9 mouse cellular contexts compared by ENCODE assay signal in the genomic region with DNA sequence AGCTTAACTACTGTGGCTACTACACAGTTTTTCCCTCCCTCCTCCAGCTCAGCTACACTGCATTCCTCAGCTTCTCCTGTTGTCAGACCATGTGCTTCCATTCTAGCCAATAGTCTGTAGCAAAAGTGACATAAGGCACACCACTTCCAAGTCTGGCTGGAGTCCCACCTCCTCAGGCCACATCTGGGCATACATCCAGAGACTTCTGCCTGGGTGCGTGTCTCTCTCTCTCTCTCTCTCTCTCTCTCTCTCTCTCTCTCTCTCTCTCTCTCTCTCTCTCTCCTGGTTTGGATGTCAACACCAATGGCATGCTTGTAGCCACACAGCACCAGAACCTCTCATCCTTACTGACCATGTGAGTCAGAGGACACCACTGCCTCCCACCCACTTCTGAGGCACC. TPM values are rescaled to one million over a fixed set of nuclear protein-coding genes. Genes with fewer than 3 reads are reported as not detected.
DNase-seq lines count a peak whose midpoint lies in the region; ATAC-seq and TF ChIP-seq lines count a peak whose summit lies in the region.
"Had no signal": no experiment of that assay in that cellular context is flagged by ENCODE, and none has a peak within 500 bp of the region (broad histone marks: within the 10 kb centered on the region; RNA-seq: fewer than 3 reads in every experiment).

No protein-coding gene starts in this region.

- WGBS in heart, embryonic 11.5 days (ENCODE audit: insufficient replicate concordance), result 41% methylated on average over 1 of the region's 1 CpGs
- WGBS in lung, embryonic 16.5 days, result 27% methylated on average over 1 of the region's 1 CpGs
- 67% methylated on average over 1 of the region's 1 CpGs for WGBS in midbrain, embryonic 15.5 days

- no peaks in the 10 kb centered on the region for H3K9me3 ChIP-seq in heart, embryonic 11.5 days (replicated peaks; ENCODE audit: control insufficient read depth, low read length)
- peaks cover 2% of the 10 kb centered on the region; the same call in 1 of the 2 replicates for H3K9me3 ChIP-seq in G1E (replicated peaks)
- H3K9me3 ChIP-seq in lung, embryonic 16.5 days (ENCODE audit: control insufficient read depth, low read length), result no peaks in the 10 kb centered on the region
- no peaks in the 10 kb centered on the region for H3K9me3 ChIP-seq in midbrain, embryonic 15.5 days
- H3K9me3 ChIP-seq: embryonic facial prominence, embryonic 12.5 days had no signal

- TF ChIP-seq CTCF in G1E (IDR thresholded peaks at IDR 0.05; ENCODE audit: low read depth, low read length), result no peak
- TF ChIP-seq CTCF in gastrocnemius, adult 2 months (IDR thresholded peaks at IDR 0.05), result no peak

- H3K36me3 ChIP-seq in heart, embryonic 11.5 days (ENCODE audit: control insufficient read depth, insufficient read depth, low read length), result no peaks in the 10 kb centered on the region
- H3K36me3 ChIP-seq in G1E (replicated peaks), result no peaks in the 10 kb centered on the region
- H3K36me3 ChIP-seq in lung, embryonic 16.5 days (ENCODE audit: control insufficient read depth, insufficient read depth, low read length), result no peaks in the 10 kb centered on the region
- no peaks in the 10 kb centered on the region for H3K36me3 ChIP-seq in midbrain, embryonic 15.5 days (replicated peaks)
- H3K36me3 ChIP-seq: embryonic facial prominence, embryonic 12.5 days had no signal

- no peaks in the 10 kb centered on the region for H3K4me1 ChIP-seq in heart, embryonic 11.5 days (ENCODE audit: control insufficient read depth, insufficient read depth, low read length)
- peaks cover 29% of the 10 kb centered on the region for H3K4me1 ChIP-seq in G1E (ENCODE audit: insufficient read depth, low read depth, low read length)
- H3K4me1 ChIP-seq in lung, embryonic 16.5 days (replicated peaks; ENCODE audit: control insufficient read depth, insufficient read depth, low read length), result 0 out of 2 replicates have a peak, but pooled peaks cover 3% of the 10 kb centered on the region
- H3K4me1 ChIP-seq in midbrain, embryonic 15.5 days, result no peaks in the 10 kb centered on the region
- H3K4me1 ChIP-seq: embryonic facial prominence, embryonic 12.5 days had no signal

- intact Hi-C loops in gastrocnemius, adult 2 months (cut with DNase I), result no loop called here

- no peaks in the 10 kb centered on the region for H3K27me3 ChIP-seq in heart, embryonic 11.5 days (ENCODE audit: control insufficient read depth, insufficient read depth, low read length)
- peaks cover 10% of the 10 kb centered on the region; the same call in 1 of the 2 replicates for H3K27me3 ChIP-seq in G1E (ENCODE audit: insufficient read depth, low read length)
- H3K27me3 ChIP-seq in lung, embryonic 16.5 days (ENCODE audit: control insufficient read depth, insufficient read depth, low read depth, low read length), result no peaks in the 10 kb centered on the region
- no peaks in the 10 kb centered on the region for H3K27me3 ChIP-seq in midbrain, embryonic 15.5 days (replicated peaks)
- H3K27me3 ChIP-seq: embryonic facial prominence, embryonic 12.5 days had no signal

- H3K9ac ChIP-seq in heart, embryonic 11.5 days (ENCODE audit: low read depth, low read length), result no peak overlapping the region
- H3K9ac ChIP-seq in lung, embryonic 16.5 days (ENCODE audit: low read length), result no peak overlapping the region
- H3K9ac ChIP-seq in midbrain, embryonic 15.5 days, result no peak overlapping the region
- H3K9ac ChIP-seq: embryonic facial prominence, embryonic 12.5 days had no signal

- ATAC-seq in heart, embryonic 11.5 days (replicated peaks; ENCODE audit: insufficient number of reproducible peaks, low FRiP score, low TSS enrichment), result no peak
- no peak for ATAC-seq in G1E (ENCODE audit: extremely low read depth, insufficient number of reproducible peaks, low FRiP score, poor library complexity, severe bottlenecking)
- ATAC-seq in lung, embryonic 16.5 days (ENCODE audit: low read depth), result peak; percentile 98
- no peak for ATAC-seq in midbrain, embryonic 15.5 days (replicated peaks)

- H3K4me3 ChIP-seq in heart, embryonic 11.5 days (ENCODE audit: low read depth, low read length), result no peak overlapping the region
- no peak overlapping the region for H3K4me3 ChIP-seq in G1E (ENCODE audit: low read depth, low read length)
- H3K4me3 ChIP-seq in gastrocnemius, adult 2 months, result no peak overlapping the region
- no peak overlapping the region for H3K4me3 ChIP-seq in lung, embryonic 16.5 days (ENCODE audit: low read length)
- no peak overlapping the region for H3K4me3 ChIP-seq in midbrain, embryonic 15.5 days
- H3K4me3 ChIP-seq: embryonic facial prominence, embryonic 12.5 days had no signal

- H3K4me2 ChIP-seq in heart, embryonic 11.5 days, result no peak overlapping the region
- H3K4me2 ChIP-seq in lung, embryonic 16.5 days (ENCODE audit: low read depth, low read length), result no peak overlapping the region
- no peak overlapping the region for H3K4me2 ChIP-seq in midbrain, embryonic 15.5 days
- H3K4me2 ChIP-seq: embryonic facial prominence, embryonic 12.5 days had no signal

- no peak overlapping the region for H3K27ac ChIP-seq in heart, embryonic 11.5 days (ENCODE audit: low read depth, low read length)
- no peak overlapping the region for H3K27ac ChIP-seq in gastrocnemius, adult 2 months
- no peak overlapping the region for H3K27ac ChIP-seq in lung, embryonic 16.5 days (ENCODE audit: low read length)
- H3K27ac ChIP-seq in midbrain, embryonic 15.5 days, result no peak overlapping the region
- H3K27ac ChIP-seq: embryonic facial prominence, embryonic 12.5 days had no signal

- peak; percentile 75 to 77 for DNase-seq in heart, adult 18-20 months
- DNase-seq in G1E (ENCODE audit: low spot score), result peak; percentile 3
- DNase-seq in gastrocnemius, adult 2 months, result peak; percentile 50
- no peak for DNase-seq in embryo, embryonic 10.5 days (ENCODE audit: low spot score)
- no peak for DNase-seq in cerebellum, adult 11-12 months

RNA-seq across cellular contexts. Expression of a gene that starts 55.6 kb away (rescaled TPM):
- 1 to 10 TPM; 6.4 to 8.6 TPM for total RNA-seq in heart, adult 18-20 months (2021)
- polyA plus RNA-seq in heart, embryonic 11.5 days (2014; fragmentation: Nextera tagmentation; extraction: Ambion mirVana), result 14.9 and 15.6 TPM in 2 replicates
- 104 and 115 TPM in 2 replicates for total RNA-seq in G1E (2014; fragmentation: Nextera tagmentation)
- total RNA-seq in G1E (2017), result 46.5 and 47.9 TPM in 2 replicates
- polyA plus RNA-seq in G1E (2012), result 36.3 and 42.3 TPM in 2 replicates
- total RNA-seq in gastrocnemius, adult 2 months (2021), result 1 to 10 TPM; 6.2 to 6.5 TPM
- 5.0 and 7.4 TPM in 2 replicates for polyA plus RNA-seq in lung, embryonic 16.5 days (2015; fragmentation: Nextera tagmentation; extraction: Ambion mirVana)
- polyA plus RNA-seq in midbrain, embryonic 15.5 days (2015; fragmentation: Nextera tagmentation; extraction: Ambion mirVana), result 3.7 and 4.1 TPM in 2 replicates

Comparison
In these comparisons a context has a peak if more than half of its experiments do, and no peak if none do; other contexts are left out.
1. DNase-seq: peak in heart, adult 18-20 months (2 of 2), G1E (single experiment) and gastrocnemius, adult 2 months (single experiment); none in embryo, embryonic 10.5 days (single experiment) and cerebellum, adult 11-12 months (single experiment).